Mouse (Mus musculus): Measurements from ENCODE around the gene Gm35315. TPM values are rescaled to one million over a fixed set of nuclear protein-coding genes. Genes with fewer than 3 reads are reported as not detected.
A peak's percentile ranks its signal among the peaks of the same experiment; 100 is the strongest.

The Gm35315 gene
- polyA plus RNA-seq, 1 experiment from 2014 or later, result 0.64 TPM

- ChIA-PET CTCF (no interaction called here), POLR2A (no interaction called here)
- ATAC-seq, result no peak
- in situ Hi-C loops (cut with MboI; ENCODE audit: low pct_unique_long_range_greater_than_20kb), result loop anchor here (10.0 kb wide), 1 partner anchor 53 kb away; no protein-coding TSS in a partner anchor
- DNase-seq (ENCODE audit: low read depth, low spot score), result no peak
- H3K27me3 ChIP-seq, result no peaks in the 10 kb centered on the region
- no peak for TF ChIP-seq CTCF (IDR thresholded peaks at IDR 0.05)
Observed at GRCm38 (mm10) chr5:110108305-110108628, 14.0 kb upstream of the Gm35315 start.

DNA sequence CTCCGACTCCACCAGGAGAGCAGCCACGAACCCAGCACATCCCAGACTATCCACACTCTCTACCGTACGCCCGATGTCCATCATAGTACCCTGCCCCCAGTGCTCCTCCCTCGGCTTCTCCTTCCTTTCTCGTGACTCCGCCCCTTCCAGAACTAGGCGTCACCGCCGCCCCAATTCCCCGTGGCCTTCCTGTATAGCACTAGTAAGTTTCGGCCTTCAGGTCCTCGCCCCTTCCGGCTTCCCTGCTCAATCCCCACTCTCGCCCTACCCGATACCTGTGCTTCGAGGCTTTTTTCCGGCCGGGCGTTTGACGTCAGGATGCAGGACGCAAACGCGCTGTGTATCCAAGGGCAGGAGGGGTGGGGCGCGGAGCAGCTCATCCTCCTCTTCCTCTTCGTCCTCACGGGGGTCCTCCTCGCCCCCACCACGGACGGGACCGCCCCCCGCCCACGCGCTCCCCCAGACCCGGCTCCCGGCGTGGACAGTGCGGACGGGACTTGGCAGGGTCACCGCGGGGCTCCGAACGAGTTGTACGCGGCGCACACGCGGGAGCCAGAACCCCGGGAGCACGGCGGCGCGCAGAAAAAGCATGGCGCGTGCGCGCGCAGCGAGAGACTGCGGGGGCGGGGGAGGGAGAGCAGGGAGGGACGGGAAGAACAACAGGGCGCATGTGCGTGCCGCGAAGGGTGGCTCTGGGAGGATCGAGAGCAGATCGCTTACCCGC, 13.5 kb upstream of the Gm35315 start, which contains the start of gene Gtpbp6:
Gene Gtpbp6 (minus strand): TSS at position 617 of the 724 bp plus-strand sequence.
- DNase-seq (ENCODE audit: low read depth, low spot score) (peak; percentile 95), ATAC-seq (peak; percentile 87)
- POLR2A ChIA-PET, result interaction anchor here (0.6 to 1.8 kb wide), 2 partner anchors 13 to 1390 kb away, joined by 4 to 5 read pairs; partner anchors contain the start of gene Gm35315
- in situ Hi-C loops (cut with MboI; ENCODE audit: low pct_unique_long_range_greater_than_20kb), result loop anchor here (10.0 kb wide), 1 partner anchor 53 kb away; no protein-coding TSS in a partner anchor
- H3K27me3 ChIP-seq, result no peaks in the 10 kb centered on the region
- TF ChIP-seq CTCF (IDR thresholded peaks at IDR 0.05), result no peak
- CTCF ChIA-PET, result no interaction called here

DNA sequence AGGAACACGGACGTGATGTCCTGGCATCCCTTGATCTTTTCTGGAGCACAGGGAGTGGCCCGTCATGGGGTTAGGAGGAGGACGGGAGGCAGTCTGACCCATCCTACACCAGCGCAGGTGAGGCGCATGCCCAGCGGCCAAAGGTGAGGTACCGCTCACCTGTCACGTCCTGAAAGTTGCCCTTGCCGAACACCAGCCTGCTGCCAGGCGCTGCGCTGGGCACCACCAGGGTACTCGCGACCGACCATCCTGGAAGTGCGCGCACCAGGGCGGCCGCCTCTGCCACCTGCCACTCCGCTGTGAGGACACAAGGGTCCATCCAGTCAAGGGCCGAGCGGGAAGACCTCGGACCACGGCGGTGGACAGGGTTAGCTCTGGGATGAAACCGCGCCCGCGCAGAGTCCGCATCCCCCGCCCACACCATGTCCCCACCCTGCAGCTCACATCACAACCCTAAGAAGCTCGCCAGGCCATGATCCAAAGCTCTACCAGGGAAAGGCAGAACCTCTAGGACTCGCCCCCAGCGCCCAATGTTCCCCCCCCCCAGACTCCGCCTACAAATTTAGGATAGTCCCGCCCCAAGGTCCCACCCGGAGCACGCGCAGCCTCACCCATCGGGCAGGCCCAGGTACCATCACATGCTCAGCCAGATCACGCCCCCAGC, 12.8 kb upstream of the Gm35315 start:
- ChIA-PET POLR2A (interaction anchor here (0.6 to 1.8 kb wide), 2 partner anchors 12 to 1390 kb away, joined by 4 to 5 read pairs; partner anchors contain the start of gene Gm35315), CTCF (no interaction called here)
- H3K27me3 ChIP-seq, result no peaks in the 10 kb centered on the region
- DNase-seq (ENCODE audit: low read depth, low spot score) (no peak), ATAC-seq (no peak)
- in situ Hi-C loops (cut with MboI; ENCODE audit: low pct_unique_long_range_greater_than_20kb), result loop anchor here (10.0 kb wide), 1 partner anchor 52 kb away; no protein-coding TSS in a partner anchor
- TF ChIP-seq CTCF (IDR thresholded peaks at IDR 0.05), result no peak

DNA sequence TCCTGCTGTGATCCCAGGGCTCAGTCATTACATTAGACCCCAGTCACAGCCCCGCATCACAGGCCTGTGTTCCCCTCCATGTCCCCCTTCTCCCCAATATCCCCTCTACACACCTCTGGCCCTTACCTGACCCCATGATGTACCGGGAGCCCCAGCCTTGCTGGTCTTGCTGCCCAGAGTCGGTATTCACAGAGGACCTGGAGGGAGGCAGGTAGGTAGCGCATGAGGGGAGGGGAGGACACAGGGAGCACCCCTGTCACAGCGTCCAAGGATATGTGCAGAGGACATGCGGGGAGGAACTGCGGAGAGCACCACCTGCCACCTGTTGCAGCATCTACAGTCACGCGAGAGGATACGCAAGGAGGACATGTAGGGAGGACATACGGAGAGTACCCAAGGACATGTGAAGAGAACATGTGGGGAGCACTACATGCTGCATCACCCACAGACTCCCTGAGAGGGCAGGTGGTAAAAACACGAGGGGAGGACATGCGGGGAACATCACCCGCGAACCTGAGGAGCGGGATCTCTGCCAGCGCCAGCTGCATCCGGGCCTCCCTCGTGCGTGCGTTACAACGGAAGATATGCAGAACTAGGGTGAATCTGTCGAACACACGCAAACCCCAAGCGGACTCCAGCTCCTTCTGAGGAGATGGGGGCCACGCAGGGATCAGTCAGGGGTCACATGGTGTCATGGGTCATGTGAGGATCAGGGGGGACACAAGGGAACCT, 12.1 kb upstream of the Gm35315 start:
- DNase-seq (ENCODE audit: low read depth, low spot score), result no peak
- in situ Hi-C loops (cut with MboI; ENCODE audit: low pct_unique_long_range_greater_than_20kb), result loop anchor here (10.0 kb wide), 1 partner anchor 52 kb away; no protein-coding TSS in a partner anchor
- POLR2A ChIA-PET, result interaction anchor here (1.8 kb wide), 1 partner anchor 11 kb away, joined by 5 read pairs; the partner anchor contains the start of gene Gm35315
- CTCF ChIA-PET, result no interaction called here
- TF ChIP-seq CTCF (IDR thresholded peaks at IDR 0.05), result no peak
- ATAC-seq, result no peak
- H3K27me3 ChIP-seq, result no peaks in the 10 kb centered on the region

- H3K27me3 ChIP-seq, result no peaks in the 10 kb centered on the region
- in situ Hi-C loops (cut with MboI; ENCODE audit: low pct_unique_long_range_greater_than_20kb), result loop anchor here (10.0 kb wide), 1 partner anchor 50 kb away; no protein-coding TSS in a partner anchor
Observed at GRCm38 (mm10) chr5:110104616-110105380, 10.6 kb upstream of the Gm35315 start.

DNA sequence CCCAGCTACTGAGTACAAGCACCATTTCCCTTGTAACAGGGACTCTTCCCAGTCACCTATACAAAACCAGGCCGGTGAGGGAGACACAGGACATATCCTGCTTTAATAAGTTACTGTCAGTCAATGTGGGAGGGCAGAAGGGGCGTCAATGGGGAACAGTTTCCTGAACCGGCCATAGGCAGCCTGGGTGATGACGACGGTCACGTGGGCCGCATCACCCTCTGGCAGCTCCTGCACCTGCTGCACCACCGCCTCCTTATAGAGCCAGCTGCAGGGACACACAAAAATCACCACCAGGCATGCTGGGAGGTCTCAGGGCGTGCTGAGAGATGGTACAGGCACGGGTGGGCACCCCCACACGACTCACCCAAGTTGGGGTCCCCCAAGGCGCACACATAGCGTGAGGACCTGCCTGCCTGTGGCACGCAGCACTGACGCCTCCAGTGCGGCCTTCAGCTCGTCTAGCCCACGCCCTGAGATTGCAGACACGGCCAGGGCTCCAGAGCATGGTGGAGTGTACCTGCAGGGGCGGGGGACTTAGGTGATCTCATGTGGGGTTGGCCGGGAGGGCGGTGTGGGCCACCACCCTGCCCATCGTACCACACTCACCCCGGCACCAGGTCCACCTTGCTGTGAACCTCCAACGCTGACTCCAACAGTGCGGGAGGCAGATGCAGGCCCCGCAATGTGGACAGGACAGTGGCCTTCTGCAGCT, 9.8 kb upstream of the Gm35315 start:
- DNase-seq (ENCODE audit: low read depth, low spot score) (no peak), ATAC-seq (no peak)
- H3K27me3 ChIP-seq, result no peaks in the 10 kb centered on the region
- POLR2A ChIA-PET, result interaction anchor here (1.2 kb wide), 1 partner anchor 10 kb away, joined by 3 read pairs; the partner anchor contains the start of gene Gm35315
- CTCF ChIA-PET, result no interaction called here
- in situ Hi-C loops (cut with MboI; ENCODE audit: low pct_unique_long_range_greater_than_20kb), result loop anchor here (10.0 kb wide), 1 partner anchor 49 kb away; no protein-coding TSS in a partner anchor
- no peak for TF ChIP-seq CTCF (IDR thresholded peaks at IDR 0.05)

More at GRCm38 (mm10) chr5:110104616-110105380, 10.6 kb upstream of the Gm35315 start:
- TF ChIP-seq CTCF (IDR thresholded peaks at IDR 0.05), result no peak
- ChIA-PET POLR2A (interaction anchor here (1.2 kb wide), 1 partner anchor 10 kb away, joined by 3 read pairs; the partner anchor contains the start of gene Gm35315), CTCF (no interaction called here)
- no peak for DNase-seq (ENCODE audit: low read depth, low spot score)
- no peak for ATAC-seq

- in situ Hi-C loops (cut with MboI; ENCODE audit: low pct_unique_long_range_greater_than_20kb), result loop anchor here (10.0 kb wide), 1 partner anchor 48 kb away; no protein-coding TSS in a partner anchor
- ChIA-PET CTCF (no interaction called here), POLR2A (no interaction called here)
- TF ChIP-seq CTCF (IDR thresholded peaks at IDR 0.05), result no peak
- DNase-seq (ENCODE audit: low read depth, low spot score) (no peak), ATAC-seq (no peak)
- H3K27me3 ChIP-seq, result no peaks in the 10 kb centered on the region
Observed at GRCm38 (mm10) chr5:110102853-110103625, 8.8 kb upstream of the Gm35315 start.

DNA sequence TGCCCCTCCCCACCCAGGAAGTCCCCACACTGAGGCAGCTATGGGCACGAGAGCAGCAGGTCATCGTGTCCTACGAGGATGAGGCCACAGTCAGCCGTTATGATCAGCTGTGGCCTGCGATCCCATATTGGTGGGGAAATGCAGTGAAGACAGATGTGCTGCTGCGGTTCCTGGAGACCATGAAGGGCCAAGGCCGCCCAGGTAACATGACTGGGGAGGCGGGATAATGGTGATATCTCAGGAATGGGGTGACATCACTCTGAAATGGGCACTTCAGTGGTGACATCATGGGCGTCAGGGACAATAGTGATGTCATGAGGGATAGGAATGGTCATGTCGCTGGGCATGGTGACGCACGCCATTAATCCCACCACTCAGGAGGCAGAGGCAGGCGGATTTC, 8.2 kb upstream of the Gm35315 start:
- no peak for TF ChIP-seq CTCF (IDR thresholded peaks at IDR 0.05)
- ChIA-PET CTCF (no interaction called here), POLR2A (no interaction called here)
- DNase-seq (ENCODE audit: low read depth, low spot score), result no peak
- no peak for ATAC-seq
- in situ Hi-C loops (cut with MboI; ENCODE audit: low pct_unique_long_range_greater_than_20kb), result loop anchor here (10.0 kb wide), 1 partner anchor 48 kb away; no protein-coding TSS in a partner anchor
- H3K27me3 ChIP-seq, result no peaks in the 10 kb centered on the region

All from Patski (cell line).